Mouse (Mus musculus) intestine, postnatal 0 days (tissue): ENCODE data around the gene Dock1. TPM values are rescaled to one million over a fixed set of nuclear protein-coding genes. Genes with fewer than 3 reads are reported as not detected.

ENCODE experiments used
- ATAC-seq: fragments of 200-750 bp; cut with Nextera tagmentation; 2 replicates; pipeline ENCODE4 v1.8.0; 2017; ENCODE audit warnings: mild to moderate bottlenecking, moderate TSS enrichment, moderate library complexity
- H3K27ac ChIP-seq: fragments of 300-500 bp; sonication (generic); 2 replicates; pipeline ENCODE4 v1.5.1; 2014; ENCODE audit warnings: mild to moderate bottlenecking, low read depth, low read length, moderate library complexity
- H3K27me3 ChIP-seq: fragments of 300-500 bp; sonication (generic); replicated peaks from 2 replicates; pipeline ENCODE4 v1.6.1; 2014; ENCODE audit warnings: low read length, mixed read lengths; ENCODE audit not compliant: control insufficient read depth, insufficient read depth
- H3K36me3 ChIP-seq: fragments of 300-500 bp; sonication (generic); 2 replicates; pipeline ENCODE4 v1.6.1; 2014; ENCODE audit warnings: mild to moderate bottlenecking, moderate library complexity; ENCODE audit not compliant: control insufficient read depth, insufficient read depth
- H3K4me1 ChIP-seq: fragments of 300-500 bp; sonication (generic); replicated peaks from 2 replicates; pipeline ENCODE4 v1.6.1; 2014; ENCODE audit warnings: antibody characterized with exemption, low read length, mixed read lengths; ENCODE audit not compliant: control insufficient read depth, insufficient read depth
- H3K4me2 ChIP-seq: fragments of 300-500 bp; sonication (generic); replicated peaks from 2 replicates; pipeline ENCODE4 v1.6.1; 2014; ENCODE audit warnings: low read depth, mild to moderate bottlenecking, moderate library complexity
- H3K4me3 ChIP-seq: fragments of 300-500 bp; sonication (generic); 2 replicates; pipeline ENCODE4 v1.5.1; 2014; ENCODE audit warnings: low read depth, low read length
- H3K9ac ChIP-seq: fragments of 300-500 bp; sonication (generic); 2 replicates; pipeline ENCODE4 v1.6.1; 2014; ENCODE audit warnings: mild to moderate bottlenecking, low read depth, low read length
- H3K9me3 ChIP-seq: fragments of 300-500 bp; sonication (generic); 2 replicates; pipeline ENCODE4 v1.6.1; 2016; ENCODE audit warnings: mixed run types; ENCODE audit not compliant: control insufficient read depth
- CTCF ChIP-seq: sonication (generic); IDR thresholded peaks from 2 replicates; pipeline ENCODE4 v1.5.1; 2016; ENCODE audit warnings: low read depth, mild to moderate bottlenecking, control low read depth, antibody characterized with exemption, moderate library complexity
- WGBS: fragments of 180-500 bp; shearing (Covaris S2); extraction: QIAGEN DNeasy Blood & Tissue Kit; methylation state at CpG from one replicate; pipeline ENCODE4 v1.1.7; 2014; 5-methylcytosine and 5-hydroxymethylcytosine counted together
- polyA plus RNA-seq: library from polyadenylated mRNA; unstranded; fragments of >200 nt; fragmentation: Nextera tagmentation; extraction: Ambion mirVana; gene quantifications from 2 replicates; pipeline ENCODE4 v1.2.1, GENCODE M21; 2015

The Dock1 gene
- polyA plus RNA-seq, 1 experiment from 2014 or later, result 8.7 TPM

DNA sequence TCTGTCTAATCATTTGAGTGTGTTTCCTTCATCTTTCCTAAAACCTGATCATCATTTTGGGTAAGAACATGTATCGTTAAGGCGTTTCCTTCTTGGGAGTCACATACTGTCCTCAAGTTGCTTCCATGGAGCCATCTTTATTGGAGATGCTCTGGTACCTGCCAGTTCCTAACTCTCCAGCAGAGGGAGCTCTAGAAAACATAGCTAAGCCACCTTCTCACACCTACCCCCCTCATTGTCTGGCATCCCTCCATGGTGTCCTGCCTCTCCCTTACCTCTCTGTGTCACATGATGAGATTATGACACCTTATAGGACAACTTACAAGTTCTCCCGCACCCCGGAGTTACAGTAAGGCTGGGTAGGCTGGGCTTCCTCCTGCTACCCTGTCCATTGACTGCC, 222.5 kb downstream of the Dock1 start:
- Histone ChIP-seq H3K9ac (no peak overlapping the region), H3K4me2 (no peak overlapping the region), H3K27ac (no peak overlapping the region), H3K27me3 (no peaks in the 10 kb centered on the region), H3K9me3 (no peaks in the 10 kb centered on the region), H3K36me3 (peaks cover 8% of the 10 kb centered on the region; the same call in 1 of the 2 replicates), H3K4me3 (no peak overlapping the region), H3K4me1 (no peaks in the 10 kb centered on the region)
- ATAC-seq, result peak; percentile 25; the same call in 1 of the 2 replicates
- WGBS, result 77% methylated on average over 4 of the region's 4 CpGs
- TF ChIP-seq CTCF, result peak; percentile 67

GRCm38 (mm10) chr7:134894604-134895003, 224.2 kb downstream of the Dock1 start:
- Histone ChIP-seq H3K27ac (no peak overlapping the region), H3K4me1 (no peaks in the 10 kb centered on the region), H3K27me3 (no peaks in the 10 kb centered on the region), H3K9ac (no peak overlapping the region), H3K4me2 (no peak overlapping the region), H3K36me3 (peaks cover 6% of the 10 kb centered on the region; the same call in 1 of the 2 replicates), H3K9me3 (no peaks in the 10 kb centered on the region), H3K4me3 (no peak overlapping the region)
- ATAC-seq, result no peak
- 77% methylated on average over 2 of the region's 2 CpGs for WGBS
- TF ChIP-seq CTCF, result no peak

GRCm38 (mm10) chr7:134899462-134899861, 229.0 kb downstream of the Dock1 start:
- no peak for ATAC-seq
- Histone ChIP-seq H3K4me2 (no peak overlapping the region), H3K9me3 (no peaks in the 10 kb centered on the region), H3K4me1 (no peaks in the 10 kb centered on the region), H3K27me3 (no peaks in the 10 kb centered on the region), H3K4me3 (no peak overlapping the region), H3K27ac (no peak overlapping the region), H3K9ac (no peak overlapping the region), H3K36me3 (no peaks in the 10 kb centered on the region; the same call in 1 of the 2 replicates)
- 60% methylated on average over 2 of the region's 2 CpGs for WGBS
- TF ChIP-seq CTCF, result no peak

- TF ChIP-seq CTCF, result no peak
- Histone ChIP-seq H3K27me3 (no peaks in the 10 kb centered on the region), H3K9ac (no peak overlapping the region), H3K36me3 (no peaks in the 10 kb centered on the region; the same call in 1 of the 2 replicates), H3K4me2 (no peak overlapping the region), H3K27ac (no peak overlapping the region), H3K4me1 (no peaks in the 10 kb centered on the region), H3K9me3 (no peaks in the 10 kb centered on the region), H3K4me3 (no peak overlapping the region)
- 98% methylated on average over 2 of the region's 2 CpGs for WGBS
- ATAC-seq, result no peak
Measured at GRCm38 (mm10) chr7:134901992-134902391, 231.5 kb downstream of the Dock1 start.

GRCm38 (mm10) chr7:134931886-134932285, 261.4 kb downstream of the Dock1 start:
- ATAC-seq, result no peak
- peaks cover 6% of the 10 kb centered on the region; the same call in 1 of the 2 replicates for H3K27me3 ChIP-seq
- no peak overlapping the region for H3K27ac ChIP-seq
- H3K9ac ChIP-seq, result no peak overlapping the region
- WGBS, result 78% methylated on average over 2 of the region's 2 CpGs
- no peaks in the 10 kb centered on the region for H3K4me1 ChIP-seq
- H3K4me2 ChIP-seq, result no peak overlapping the region
- H3K9me3 ChIP-seq, result no peaks in the 10 kb centered on the region
- TF ChIP-seq CTCF, result no peak
- H3K36me3 ChIP-seq, result no peaks in the 10 kb centered on the region
- no peak overlapping the region for H3K4me3 ChIP-seq

GRCm38 (mm10) chr7:134937471-134937926, 267.0 kb downstream of the Dock1 start:
- TF ChIP-seq CTCF, result no peak
- Histone ChIP-seq H3K27ac (no peak overlapping the region), H3K27me3 (peaks cover 20% of the 10 kb centered on the region), H3K36me3 (no peaks in the 10 kb centered on the region), H3K4me2 (peak overlapping the region; percentile 84), H3K4me1 (no peaks in the 10 kb centered on the region), H3K9ac (no peak overlapping the region), H3K9me3 (no peaks in the 10 kb centered on the region), H3K4me3 (peak overlapping the region; percentile 43)
- 4% methylated on average over 37 of the region's 37 CpGs for WGBS
- ATAC-seq, result no peak; the same call in 1 of the 2 replicates
